Mouse (Mus musculus) CD4-positive, CD25-positive, alpha-beta regulatory T cell, adult 2 months (primary cell): ENCODE measurements at regions not wholly inside any gene's neighbourhood (a gene's known extent, or its start where the extent isn't known, plus 50 kb on each side); places are given as distances from the start of the nearest gene placed in this dataset.
"Not testable (repeated sequence)": the region's sequence is repeated elsewhere in the genome, so short reads cannot be mapped to it uniquely, and the experiment has no call there.

Source experiments
- DNase-seq: peaks from one replicate; pipeline ENCODE4 v3.0.0-alpha.2; 2012; ENCODE audit warnings: low read depth, low spot score

GRCm38 (mm10) chr13:39566491-39566890 is 605.8 kb upstream of the Slc35b3 start:
- no peak for DNase-seq

GRCm38 (mm10) chr13:39537724-39538440 is 577.2 kb upstream of the Slc35b3 start:
- no peak for DNase-seq

GRCm38 (mm10) chr13:39526469-39526868 is 565.8 kb upstream of the Slc35b3 start:
- DNase-seq = no peak

- DNase-seq = no peak
These were observed 563.2 kb upstream of the Slc35b3 start for GRCm38 (mm10) chr13:39523856-39524301.

GRCm38 (mm10) chr13:39523246-39523850 is 562.7 kb upstream of the Slc35b3 start:
- DNase-seq = no peak

- no peak for DNase-seq
These were observed 560.2 kb upstream of the Slc35b3 start for GRCm38 (mm10) chr13:39520846-39521245.

GRCm38 (mm10) chr13:39516106-39516505 is 555.4 kb upstream of the Slc35b3 start:
- no peak for DNase-seq

GRCm38 (mm10) chr13:39489806-39490205 is 529.1 kb upstream of the Slc35b3 start:
- DNase-seq = no peak

GRCm38 (mm10) chr13:39472621-39473020 is 511.9 kb upstream of the Slc35b3 start:
- no peak for DNase-seq

GRCm38 (mm10) chr13:39441799-39442198 is 481.1 kb upstream of the Slc35b3 start:
- no peak for DNase-seq

- peak; percentile 29 for DNase-seq
These were observed 480.2 kb upstream of the Slc35b3 start for GRCm38 (mm10) chr13:39440907-39441306.

GRCm38 (mm10) chr13:39440336-39440735 is 479.7 kb upstream of the Slc35b3 start:
- DNase-seq = no peak

- DNase-seq = no peak
These were observed 467.3 kb upstream of the Slc35b3 start for GRCm38 (mm10) chr13:39427996-39428395.

GRCm38 (mm10) chr13:39425944-39426343 is 465.3 kb upstream of the Slc35b3 start:
- no peak for DNase-seq

- no peak for DNase-seq
These were observed 457.5 kb upstream of the Slc35b3 start for GRCm38 (mm10) chr13:39418127-39418526.

GRCm38 (mm10) chr13:39411471-39412251 is 451.0 kb upstream of the Slc35b3 start:
- no peak for DNase-seq

- no peak for DNase-seq
These were observed 431.9 kb upstream of the Slc35b3 start for GRCm38 (mm10) chr13:39392589-39392988.

- DNase-seq = not testable (repeated sequence)
These were observed 431.5 kb upstream of the Slc35b3 start for GRCm38 (mm10) chr13:39392151-39392550.

GRCm38 (mm10) chr13:39376677-39377076 is 416.0 kb upstream of the Slc35b3 start:
- DNase-seq = no peak

- DNase-seq = no peak
These were observed 415.6 kb upstream of the Slc35b3 start for GRCm38 (mm10) chr13:39376269-39376668.

- no peak for DNase-seq
These were observed 411.9 kb upstream of the Slc35b3 start for GRCm38 (mm10) chr13:39372565-39372964.

- no peak for DNase-seq
These were observed 403.0 kb upstream of the Slc35b3 start for GRCm38 (mm10) chr13:39363637-39364036.
